Mouse (Mus musculus): Measurements from ENCODE around the gene Qars. TPM values are rescaled to one million over a fixed set of nuclear protein-coding genes. Genes with fewer than 3 reads are reported as not detected.

The Qars gene
- polyA plus RNA-seq, 1 experiment from 2014 or later = 86.7 TPM

- ATAC-seq (replicated peaks; ENCODE audit: insufficient number of reproducible peaks, low FRiP score, low TSS enrichment) = no peak
- H3K4me2 ChIP-seq = peak overlapping the region; percentile 95
- H3K27me3 ChIP-seq (ENCODE audit: control insufficient read depth, insufficient read depth, low read length) = no peaks in the 10 kb centered on the region
- peak overlapping the region; percentile 73 for H3K4me3 ChIP-seq (ENCODE audit: low read depth, low read length)
- WGBS (ENCODE audit: insufficient replicate concordance) = 83% methylated on average over 7 of the region's 7 CpGs
- no peaks in the 10 kb centered on the region for H3K9me3 ChIP-seq (replicated peaks; ENCODE audit: control insufficient read depth, low read length)
- H3K36me3 ChIP-seq (ENCODE audit: control insufficient read depth, insufficient read depth, low read length) = peaks cover 23% of the 10 kb centered on the region
- no peak overlapping the region for H3K27ac ChIP-seq (ENCODE audit: low read depth, low read length)
- H3K9ac ChIP-seq (ENCODE audit: low read depth, low read length) = peak overlapping the region; percentile 86
- H3K4me1 ChIP-seq (ENCODE audit: control insufficient read depth, insufficient read depth, low read length) = peaks cover 8% of the 10 kb centered on the region
These were observed 1.3 kb downstream of the Qars start for GRCm38 (mm10) chr9:108508776-108509175.

- Histone ChIP-seq H3K4me3 (ENCODE audit: low read depth, low read length) (peak within 1 kb of the TSS; percentile 98), H3K4me1 (ENCODE audit: control insufficient read depth, insufficient read depth, low read length) (peaks cover 15% of the 10 kb centered on the region), H3K27ac (ENCODE audit: low read depth, low read length) (peak within 1 kb of the TSS; percentile 100), H3K9ac (ENCODE audit: low read depth, low read length) (peak within 1 kb of the TSS; percentile 99), H3K9me3 (replicated peaks; ENCODE audit: control insufficient read depth, low read length) (no peaks in the 10 kb centered on the region), H3K36me3 (ENCODE audit: control insufficient read depth, insufficient read depth, low read length) (peaks cover 24% of the 10 kb centered on the region), H3K27me3 (ENCODE audit: control insufficient read depth, insufficient read depth, low read length) (no peaks in the 10 kb centered on the region), H3K4me2 (peak within 1 kb of the TSS; percentile 90)
- 1% methylated on average over 47 of the region's 55 CpGs for WGBS (ENCODE audit: insufficient replicate concordance)
- ATAC-seq (replicated peaks; ENCODE audit: insufficient number of reproducible peaks, low FRiP score, low TSS enrichment) = peak; percentile 93
These were observed 9.1 kb downstream of the Qars start, which contains the start of gene Qrich1 for GRCm38 (mm10) chr9:108516380-108517251. Gene Qrich1 (plus strand): TSS chr9:108516806.

GRCm38 (mm10) chr9:108517253-108517930, 9.9 kb downstream of the Qars start:
- peak overlapping the region; percentile 98 for H3K4me3 ChIP-seq (ENCODE audit: low read depth, low read length)
- peak overlapping the region; percentile 100 for H3K27ac ChIP-seq (ENCODE audit: low read depth, low read length)
- peak overlapping the region; percentile 99 for H3K9ac ChIP-seq (ENCODE audit: low read depth, low read length)
- WGBS (ENCODE audit: insufficient replicate concordance) = under 1% methylated on average over 81 of the region's 95 CpGs
- H3K9me3 ChIP-seq (replicated peaks; ENCODE audit: control insufficient read depth, low read length) = no peaks in the 10 kb centered on the region
- no peaks in the 10 kb centered on the region for H3K27me3 ChIP-seq (ENCODE audit: control insufficient read depth, insufficient read depth, low read length)
- peak; percentile 81 for ATAC-seq (replicated peaks; ENCODE audit: insufficient number of reproducible peaks, low FRiP score, low TSS enrichment)
- peak overlapping the region; percentile 90 for H3K4me2 ChIP-seq
- H3K4me1 ChIP-seq (ENCODE audit: control insufficient read depth, insufficient read depth, low read length) = peaks cover 15% of the 10 kb centered on the region
- peaks cover 17% of the 10 kb centered on the region for H3K36me3 ChIP-seq (ENCODE audit: control insufficient read depth, insufficient read depth, low read length)

GRCm38 (mm10) chr9:108517931-108518332, 10.4 kb downstream of the Qars start:
- no peaks in the 10 kb centered on the region for H3K9me3 ChIP-seq (replicated peaks; ENCODE audit: control insufficient read depth, low read length)
- no peaks in the 10 kb centered on the region for H3K27me3 ChIP-seq (ENCODE audit: control insufficient read depth, insufficient read depth, low read length)
- H3K4me3 ChIP-seq (ENCODE audit: low read depth, low read length) = peak overlapping the region; percentile 98
- peaks cover 12% of the 10 kb centered on the region for H3K36me3 ChIP-seq (ENCODE audit: control insufficient read depth, insufficient read depth, low read length)
- peak overlapping the region; percentile 90 for H3K4me2 ChIP-seq
- ATAC-seq (replicated peaks; ENCODE audit: insufficient number of reproducible peaks, low FRiP score, low TSS enrichment) = no peak
- H3K27ac ChIP-seq (ENCODE audit: low read depth, low read length) = peak overlapping the region; percentile 100
- peak overlapping the region; percentile 99 for H3K9ac ChIP-seq (ENCODE audit: low read depth, low read length)
- WGBS (ENCODE audit: insufficient replicate concordance) = under 1% methylated on average over 13 of the region's 13 CpGs
- H3K4me1 ChIP-seq (ENCODE audit: control insufficient read depth, insufficient read depth, low read length) = peaks cover 15% of the 10 kb centered on the region

GRCm38 (mm10) chr9:108521604-108522003, 14.1 kb downstream of the Qars start:
- ATAC-seq (replicated peaks; ENCODE audit: insufficient number of reproducible peaks, low FRiP score, low TSS enrichment) = no peak
- H3K27me3 ChIP-seq (ENCODE audit: control insufficient read depth, insufficient read depth, low read length) = no peaks in the 10 kb centered on the region
- no peak overlapping the region for H3K4me2 ChIP-seq
- 83% methylated on average over 2 of the region's 2 CpGs for WGBS (ENCODE audit: insufficient replicate concordance)
- no peak overlapping the region for H3K9ac ChIP-seq (ENCODE audit: low read depth, low read length)
- H3K27ac ChIP-seq (ENCODE audit: low read depth, low read length) = no peak overlapping the region
- no peak overlapping the region for H3K4me3 ChIP-seq (ENCODE audit: low read depth, low read length)
- H3K4me1 ChIP-seq (ENCODE audit: control insufficient read depth, insufficient read depth, low read length) = peaks cover 11% of the 10 kb centered on the region
- no peaks in the 10 kb centered on the region for H3K9me3 ChIP-seq (replicated peaks; ENCODE audit: control insufficient read depth, low read length)
- no peaks in the 10 kb centered on the region for H3K36me3 ChIP-seq (ENCODE audit: control insufficient read depth, insufficient read depth, low read length)

GRCm38 (mm10) chr9:108523341-108523740, 15.8 kb downstream of the Qars start:
- no peak for ATAC-seq (replicated peaks; ENCODE audit: insufficient number of reproducible peaks, low FRiP score, low TSS enrichment)
- no peaks in the 10 kb centered on the region for H3K9me3 ChIP-seq (replicated peaks; ENCODE audit: control insufficient read depth, low read length)
- no peak overlapping the region for H3K9ac ChIP-seq (ENCODE audit: low read depth, low read length)
- H3K4me3 ChIP-seq (ENCODE audit: low read depth, low read length) = no peak overlapping the region
- H3K4me1 ChIP-seq (ENCODE audit: control insufficient read depth, insufficient read depth, low read length) = peaks cover 10% of the 10 kb centered on the region
- no peak overlapping the region for H3K27ac ChIP-seq (ENCODE audit: low read depth, low read length)
- no peak overlapping the region for H3K4me2 ChIP-seq
- no peaks in the 10 kb centered on the region for H3K27me3 ChIP-seq (ENCODE audit: control insufficient read depth, insufficient read depth, low read length)
- H3K36me3 ChIP-seq (ENCODE audit: control insufficient read depth, insufficient read depth, low read length) = no peaks in the 10 kb centered on the region
- 93% methylated on average over 4 of the region's 4 CpGs for WGBS (ENCODE audit: insufficient replicate concordance)

- Histone ChIP-seq H3K27me3 (ENCODE audit: control insufficient read depth, insufficient read depth, low read length) (no peaks in the 10 kb centered on the region), H3K4me2 (no peak overlapping the region), H3K9ac (ENCODE audit: low read depth, low read length) (no peak overlapping the region), H3K4me1 (ENCODE audit: control insufficient read depth, insufficient read depth, low read length) (peaks cover 4% of the 10 kb centered on the region; the same call in 1 of the 2 replicates), H3K27ac (ENCODE audit: low read depth, low read length) (no peak overlapping the region), H3K9me3 (replicated peaks; ENCODE audit: control insufficient read depth, low read length) (no peaks in the 10 kb centered on the region), H3K4me3 (ENCODE audit: low read depth, low read length) (no peak overlapping the region), H3K36me3 (ENCODE audit: control insufficient read depth, insufficient read depth, low read length) (peaks cover 7% of the 10 kb centered on the region)
- no peak for ATAC-seq (replicated peaks; ENCODE audit: insufficient number of reproducible peaks, low FRiP score, low TSS enrichment)
- WGBS (ENCODE audit: insufficient replicate concordance) = 82% methylated on average over 3 of the region's 3 CpGs
These were observed 17.9 kb downstream of the Qars start for GRCm38 (mm10) chr9:108525400-108525799.

GRCm38 (mm10) chr9:108530954-108531353, 23.4 kb downstream of the Qars start:
- no peak overlapping the region for H3K9ac ChIP-seq (ENCODE audit: low read depth, low read length)
- H3K27me3 ChIP-seq (ENCODE audit: control insufficient read depth, insufficient read depth, low read length) = no peaks in the 10 kb centered on the region
- H3K27ac ChIP-seq (ENCODE audit: low read depth, low read length) = no peak overlapping the region
- ATAC-seq (replicated peaks; ENCODE audit: insufficient number of reproducible peaks, low FRiP score, low TSS enrichment) = no peak
- no peaks in the 10 kb centered on the region for H3K9me3 ChIP-seq (replicated peaks; ENCODE audit: control insufficient read depth, low read length)
- H3K4me3 ChIP-seq (ENCODE audit: low read depth, low read length) = no peak overlapping the region
- peaks cover 37% of the 10 kb centered on the region for H3K36me3 ChIP-seq (ENCODE audit: control insufficient read depth, insufficient read depth, low read length)
- H3K4me1 ChIP-seq (ENCODE audit: control insufficient read depth, insufficient read depth, low read length) = no peaks in the 10 kb centered on the region
- H3K4me2 ChIP-seq = no peak overlapping the region
- 86% methylated on average over 1 of the region's 1 CpGs for WGBS (ENCODE audit: insufficient replicate concordance)
